In genomic region chr2:140949461-140949860, GRCm38 (mm10) we compare ENCODE assay signal across 22 mouse cellular contexts.
A peak's percentile ranks its signal among the peaks of the same experiment; 100 is the strongest.
DNase-seq lines count a peak whose midpoint lies in the region; ATAC-seq and TF ChIP-seq lines count a peak whose summit lies in the region.
"Had no signal": no experiment of that assay in that cellular context is flagged by ENCODE, and none has a peak within 500 bp of the region (broad histone marks: within the 10 kb centered on the region; RNA-seq: fewer than 3 reads in every experiment).

No protein-coding gene starts in this region.

- no peak for DNase-seq in cerebellum, postnatal 4 days (ENCODE audit: low spot score in 2 of 2)
- DNase-seq in cerebellum, adult 2 months = peak; percentile 75 to 92
- DNase-seq in cerebellum, postnatal 10 days = peak; percentile 67
- no peak for DNase-seq in left cerebral cortex, adult 8-10 months (ENCODE audit: low spot score in 2 of 2)
- no peak for DNase-seq in urinary bladder, postnatal 14 days (ENCODE audit: low spot score)
- DNase-seq in frontal cortex, postnatal 36 days (ENCODE audit: low spot score in 2 of 2) = no peak
- DNase-seq: adrenal gland, postnatal 14 days; B cell, adult 2 months; gastrocnemius, postnatal 25 days; heart, postnatal 36 days; kidney, adult 8-10 months had no signal

- peak; percentile 44; the same call in 1 of the 2 replicates for TF ChIP-seq POLR2A in cerebellum, adult 2 months (IDR thresholded peaks at IDR 0.05; ENCODE audit: borderline replicate concordance, insufficient read depth, low read length)

- no peaks in the 10 kb centered on the region for H3K27me3 ChIP-seq in cerebellum, adult 2 months (ENCODE audit: control insufficient read depth, insufficient read depth, low read length)
- H3K27me3 ChIP-seq: heart, embryonic 13.5 days; hindbrain, embryonic 12.5 days had no signal

- peak; percentile 100 for ATAC-seq in cerebellum, adult (ENCODE audit: insufficient number of reproducible peaks, low FRiP score, low TSS enrichment)
- ATAC-seq: CD4-positive, CD25-positive, alpha-beta regulatory T cell, adult 4 months; forebrain, embryonic 14.5 days; hindbrain, embryonic 16.5 days; inflammation-experienced regulatory T-cells, adult 6 months; intestine, postnatal 0 days had no signal

- peaks cover 6% of the 10 kb centered on the region; the same call in 1 of the 2 replicates for H3K4me1 ChIP-seq in cerebellum, adult 2 months (ENCODE audit: control insufficient read depth, insufficient read depth, low read length)
- H3K4me1 ChIP-seq: embryonic facial prominence, embryonic 10.5 days; forebrain, embryonic 10.5 days; heart, embryonic 13.5 days; hindbrain, embryonic 12.5 days had no signal

- TF ChIP-seq CTCF in cerebellum, adult 2 months (IDR thresholded peaks at IDR 0.05; ENCODE audit: borderline replicate concordance, insufficient read depth, low read depth, low read length) = no peak

- no peak overlapping the region for H3K4me3 ChIP-seq in cerebellum, adult 2 months (replicated peaks; ENCODE audit: insufficient read depth, low read depth, low read length)
- H3K4me3 ChIP-seq: embryonic facial prominence, embryonic 10.5 days; erythroblast, embryonic 14.5 days; forebrain, embryonic 10.5 days; heart, embryonic 13.5 days; hindbrain, embryonic 12.5 days had no signal

- 19% methylated on average over 3 of the region's 3 CpGs for WGBS in cerebellum, adult 2 months

- 0 out of 2 replicates have a peak overlapping the region, but pooled peaks have one; percentile 96 for H3K27ac ChIP-seq in cerebellum, adult 2 months (ENCODE audit: insufficient read depth, low read length)
- H3K27ac ChIP-seq: embryonic facial prominence, embryonic 10.5 days; forebrain, embryonic 10.5 days; heart, embryonic 13.5 days; hindbrain, embryonic 12.5 days had no signal

Comparison
In these comparisons a context has a peak if more than half of its experiments do, and no peak if none do; other contexts are left out.
1. DNase-seq: peak in cerebellum, adult 2 months (2 of 2) and cerebellum, postnatal 10 days (2 of 2); none in cerebellum, postnatal 4 days (0 of 2), left cerebral cortex, adult 8-10 months (0 of 2), urinary bladder, postnatal 14 days (single experiment) and frontal cortex, postnatal 36 days (0 of 2).